Mouse (Mus musculus): ENCODE data around the gene Gramd1b.

The Gramd1b gene

GRCm38 (mm10) chr9:40403750-40404149 lies 127.4 kb downstream of the Gramd1b start:
- DNase-seq (ENCODE audit: extremely low read depth, low read depth, low spot score) = no peak

GRCm38 (mm10) chr9:40401818-40402217 lies 129.4 kb downstream of the Gramd1b start:
- no peak for DNase-seq (ENCODE audit: extremely low read depth, low read depth, low spot score)

GRCm38 (mm10) chr9:40400854-40401253 lies 130.3 kb downstream of the Gramd1b start:
- no peak for DNase-seq (ENCODE audit: extremely low read depth, low read depth, low spot score)

GRCm38 (mm10) chr9:40400171-40400570 lies 131.0 kb downstream of the Gramd1b start:
- no peak for DNase-seq (ENCODE audit: extremely low read depth, low read depth, low spot score)

- no peak for DNase-seq (ENCODE audit: extremely low read depth, low read depth, low spot score)
These were observed 131.7 kb downstream of the Gramd1b start for GRCm38 (mm10) chr9:40399359-40399932.

- no peak for DNase-seq (ENCODE audit: extremely low read depth, low read depth, low spot score)
These were observed 133.5 kb downstream of the Gramd1b start for GRCm38 (mm10) chr9:40397471-40398245.

GRCm38 (mm10) chr9:40397036-40397435 lies 134.1 kb downstream of the Gramd1b start:
- DNase-seq (ENCODE audit: extremely low read depth, low read depth, low spot score) = no peak

GRCm38 (mm10) chr9:40396171-40396570 lies 135.0 kb downstream of the Gramd1b start:
- DNase-seq (ENCODE audit: extremely low read depth, low read depth, low spot score) = no peak

- DNase-seq (ENCODE audit: extremely low read depth, low read depth, low spot score) = no peak
These were observed 139.1 kb downstream of the Gramd1b start for GRCm38 (mm10) chr9:40391852-40392695.

GRCm38 (mm10) chr9:40391359-40391758 lies 139.8 kb downstream of the Gramd1b start:
- no peak for DNase-seq (ENCODE audit: extremely low read depth, low read depth, low spot score)

- no peak for DNase-seq (ENCODE audit: extremely low read depth, low read depth, low spot score)
These were observed 140.3 kb downstream of the Gramd1b start for GRCm38 (mm10) chr9:40390904-40391303.

- DNase-seq (ENCODE audit: extremely low read depth, low read depth, low spot score) = no peak
These were observed 140.8 kb downstream of the Gramd1b start for GRCm38 (mm10) chr9:40390396-40390760.

GRCm38 (mm10) chr9:40389669-40390395 lies 141.4 kb downstream of the Gramd1b start:
- no peak for DNase-seq (ENCODE audit: extremely low read depth, low read depth, low spot score)

GRCm38 (mm10) chr9:40389175-40389574 lies 142.0 kb downstream of the Gramd1b start:
- DNase-seq (ENCODE audit: extremely low read depth, low read depth, low spot score) = no peak

GRCm38 (mm10) chr9:40384781-40385180 lies 146.4 kb downstream of the Gramd1b start:
- DNase-seq (ENCODE audit: extremely low read depth, low read depth, low spot score) = no peak

- DNase-seq (ENCODE audit: extremely low read depth, low read depth, low spot score) = no peak
These were observed 148.7 kb downstream of the Gramd1b start for GRCm38 (mm10) chr9:40382508-40382907.

GRCm38 (mm10) chr9:40381416-40382411 lies 149.5 kb downstream of the Gramd1b start:
- DNase-seq (ENCODE audit: extremely low read depth, low read depth, low spot score) = no peak

- no peak for DNase-seq (ENCODE audit: extremely low read depth, low read depth, low spot score)
These were observed 154.3 kb downstream of the Gramd1b start for GRCm38 (mm10) chr9:40376711-40377410.

GRCm38 (mm10) chr9:40376139-40376541 lies 155.0 kb downstream of the Gramd1b start:
- DNase-seq (ENCODE audit: extremely low read depth, low read depth, low spot score) = no peak
